Comparison of ENCODE assay signal across 15 mouse cellular contexts in the genomic region with DNA sequence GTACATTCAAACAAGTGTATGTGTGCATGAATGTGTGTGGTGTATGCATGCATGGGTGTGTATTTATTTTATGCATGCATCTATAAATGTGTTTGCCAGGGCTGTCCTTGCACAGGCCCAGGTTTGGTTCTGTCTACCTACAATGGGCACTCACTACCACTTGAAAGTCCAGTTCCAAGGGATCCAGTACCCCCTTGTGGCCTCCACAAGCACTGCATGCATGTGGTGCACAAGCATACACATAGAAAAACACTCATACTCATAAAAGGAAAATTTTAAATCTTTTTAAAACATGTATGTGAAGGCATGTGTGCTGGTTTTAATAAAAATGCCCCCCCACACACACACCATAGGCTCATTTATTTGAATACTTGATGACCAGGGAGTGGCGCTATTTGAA. TPM values are rescaled to one million over a fixed set of nuclear protein-coding genes. Genes with fewer than 3 reads are reported as not detected.
A peak's percentile ranks its signal among the peaks of the same experiment; 100 is the strongest.
DNase-seq lines count a peak whose midpoint lies in the region; ATAC-seq and TF ChIP-seq lines count a peak whose summit lies in the region.
"Had no signal": no experiment of that assay in that cellular context is flagged by ENCODE, and none has a peak within 500 bp of the region (broad histone marks: within the 10 kb centered on the region; RNA-seq: fewer than 3 reads in every experiment).

No protein-coding gene starts in this region.

- H3K4me1 ChIP-seq in kidney, postnatal 0 days (replicated peaks; ENCODE audit: insufficient read depth, low read length), result no peaks in the 10 kb centered on the region
- H3K4me1 ChIP-seq in kidney, embryonic 14.5 days (ENCODE audit: control insufficient read depth, insufficient read depth, low read length), result no peaks in the 10 kb centered on the region
- peaks cover 6% of the 10 kb centered on the region for H3K4me1 ChIP-seq in neural tube, embryonic 15.5 days
- H3K4me1 ChIP-seq: heart, embryonic 10.5 days; liver, embryonic 13.5 days; midbrain, embryonic 12.5 days had no signal

- WGBS in kidney, postnatal 0 days, result 84% methylated on average over 1 of the region's 1 CpGs
- WGBS in kidney, embryonic 14.5 days, result 88% methylated on average over 1 of the region's 1 CpGs
- WGBS in neural tube, embryonic 15.5 days, result 96% methylated on average over 1 of the region's 1 CpGs

- no peak overlapping the region for H3K4me3 ChIP-seq in kidney, postnatal 0 days (replicated peaks; ENCODE audit: low read depth, low read length)
- no peak overlapping the region for H3K4me3 ChIP-seq in kidney, embryonic 14.5 days (ENCODE audit: low read length)
- H3K4me3 ChIP-seq in neural tube, embryonic 15.5 days (replicated peaks), result no peak overlapping the region
- H3K4me3 ChIP-seq: embryonic facial prominence, embryonic 15.5 days; heart, embryonic 10.5 days; hindbrain, embryonic 13.5 days; liver, embryonic 13.5 days; midbrain, embryonic 12.5 days had no signal

- ATAC-seq in CD4-positive, CD25-positive, alpha-beta regulatory T cell, adult 4 months, result no peak
- ATAC-seq in kidney, postnatal 0 days (replicated peaks; ENCODE audit: low FRiP score, low read depth), result no peak
- no peak for ATAC-seq in kidney, embryonic 14.5 days (ENCODE audit: low FRiP score, low TSS enrichment)
- no peak for ATAC-seq in neural tube, embryonic 15.5 days (ENCODE audit: low FRiP score)
- ATAC-seq: Patski had no signal

- H3K9me3 ChIP-seq in kidney, postnatal 0 days (replicated peaks; ENCODE audit: low read length), result no peaks in the 10 kb centered on the region; the same call in 1 of the 2 replicates
- peaks cover 8% of the 10 kb centered on the region; the same call in 1 of the 2 replicates for H3K9me3 ChIP-seq in kidney, embryonic 14.5 days (ENCODE audit: control insufficient read depth, low read length)
- H3K9me3 ChIP-seq in neural tube, embryonic 15.5 days (replicated peaks), result no peaks in the 10 kb centered on the region
- H3K9me3 ChIP-seq: embryonic facial prominence, embryonic 15.5 days; hindbrain, embryonic 13.5 days had no signal

- H3K27me3 ChIP-seq in kidney, postnatal 0 days (ENCODE audit: insufficient read depth, low read length), result no peaks in the 10 kb centered on the region
- H3K27me3 ChIP-seq in kidney, embryonic 14.5 days (ENCODE audit: control insufficient read depth, insufficient read depth, low read length), result no peaks in the 10 kb centered on the region
- H3K27me3 ChIP-seq in neural tube, embryonic 15.5 days (replicated peaks), result no peaks in the 10 kb centered on the region
- H3K27me3 ChIP-seq: embryonic facial prominence, embryonic 15.5 days; hindbrain, embryonic 13.5 days; liver, embryonic 13.5 days; midbrain, embryonic 12.5 days; Patski had no signal

- no peak overlapping the region for H3K27ac ChIP-seq in kidney, postnatal 0 days
- no peak overlapping the region for H3K27ac ChIP-seq in kidney, embryonic 14.5 days (ENCODE audit: low read depth, low read length)
- H3K27ac ChIP-seq in neural tube, embryonic 15.5 days (replicated peaks), result no peak overlapping the region
- H3K27ac ChIP-seq: embryonic facial prominence, embryonic 15.5 days; heart, embryonic 10.5 days; hindbrain, embryonic 13.5 days; liver, embryonic 13.5 days; midbrain, embryonic 12.5 days had no signal

- peak; percentile 2 for DNase-seq in CD4-positive, CD25-positive, alpha-beta regulatory T cell, adult 2 months (ENCODE audit: low read depth, low spot score)
- DNase-seq in kidney, postnatal 0 days (ENCODE audit: low spot score), result no peak
- DNase-seq in neural tube, embryonic 10.5 days (ENCODE audit: extremely low spot score, low spot score), result peak; percentile 24
- peak; percentile 22 to 53 for DNase-seq in thymus, postnatal 10 days (ENCODE audit: low spot score in 2 of 2)
- no peak for DNase-seq in kidney, adult 9 months
- DNase-seq: liver, embryonic 13.5 days had no signal

- H3K9ac ChIP-seq in kidney, postnatal 0 days (ENCODE audit: low read depth, low read length), result no peak overlapping the region
- no peak overlapping the region for H3K9ac ChIP-seq in kidney, embryonic 14.5 days (ENCODE audit: low read depth, low read length)
- no peak overlapping the region for H3K9ac ChIP-seq in neural tube, embryonic 15.5 days (replicated peaks)
- H3K9ac ChIP-seq: embryonic facial prominence, embryonic 15.5 days; hindbrain, embryonic 13.5 days; liver, embryonic 13.5 days; midbrain, embryonic 12.5 days had no signal

- H3K36me3 ChIP-seq in kidney, postnatal 0 days (ENCODE audit: insufficient read depth, low read length), result no peaks in the 10 kb centered on the region
- H3K36me3 ChIP-seq in kidney, embryonic 14.5 days (ENCODE audit: control insufficient read depth, insufficient read depth, low read length), result no peaks in the 10 kb centered on the region
- H3K36me3 ChIP-seq in neural tube, embryonic 15.5 days, result no peaks in the 10 kb centered on the region
- H3K36me3 ChIP-seq: embryonic facial prominence, embryonic 15.5 days; heart, embryonic 10.5 days; hindbrain, embryonic 13.5 days; liver, embryonic 13.5 days; midbrain, embryonic 12.5 days had no signal

- peak; percentile 55 for TF ChIP-seq CTCF in kidney, postnatal 0 days (IDR thresholded peaks at IDR 0.05; ENCODE audit: low read depth)

- no peak overlapping the region for H3K4me2 ChIP-seq in kidney, postnatal 0 days (ENCODE audit: low read length)
- no peak overlapping the region for H3K4me2 ChIP-seq in kidney, embryonic 14.5 days (replicated peaks; ENCODE audit: low read depth, low read length)
- H3K4me2 ChIP-seq in neural tube, embryonic 15.5 days, result no peak overlapping the region
- H3K4me2 ChIP-seq: embryonic facial prominence, embryonic 15.5 days; hindbrain, embryonic 13.5 days; liver, embryonic 13.5 days; midbrain, embryonic 12.5 days had no signal

RNA-seq across cellular contexts. Expression of a gene that starts 37.3 kb away (rescaled TPM):
- polyA plus RNA-seq in CD4-positive, CD25-positive, alpha-beta regulatory T cell, adult 4 months (2017; shearing (Covaris generic)), result under 1 TPM in 1 of 2 experiments, not detected in 1; 0.11 TPM
- not detected in 2 replicates for polyA plus RNA-seq in kidney, postnatal 0 days (2015; fragmentation: Nextera tagmentation; extraction: Ambion mirVana)
- not detected in 2 replicates for polyA plus RNA-seq in kidney, embryonic 14.5 days (2014; fragmentation: Nextera tagmentation; extraction: Ambion mirVana)
- 0.31 and 0.33 TPM in 2 replicates for polyA plus RNA-seq in neural tube, embryonic 15.5 days (2015; fragmentation: Nextera tagmentation; extraction: Ambion mirVana)
- polyA plus RNA-seq: embryonic facial prominence, embryonic 15.5 days; heart, embryonic 10.5 days; liver, embryonic 13.5 days; Patski; spleen, adult 2 months had no signal

Comparison
In these comparisons a context has a peak if more than half of its experiments do, and no peak if none do; other contexts are left out.
1. DNase-seq: peak in CD4-positive, CD25-positive, alpha-beta regulatory T cell, adult 2 months (single experiment), neural tube, embryonic 10.5 days (single experiment) and thymus, postnatal 10 days (2 of 2); none in kidney, postnatal 0 days (single experiment) and kidney, adult 9 months (single experiment).